Mouse (Mus musculus) limb, embryonic 14.5 days (tissue): ENCODE results near the gene Adcy9. TPM values are rescaled to one million over a fixed set of nuclear protein-coding genes. Genes with fewer than 3 reads are reported as not detected.
A peak's percentile ranks its signal among the peaks of the same experiment; 100 is the strongest.

Experiments used
- ATAC-seq: fragments of 200-750 bp; cut with Nextera tagmentation; 2 replicates; pipeline ENCODE4 v1.8.0; 2017; ENCODE audit warnings: low read depth, moderate number of reproducible peaks, moderate TSS enrichment; ENCODE audit not compliant: low FRiP score
- DNase-seq: peaks from one replicate; pipeline ENCODE4 v3.0.0-alpha.2; 2015; ENCODE audit warnings: low spot score
- H3K27ac ChIP-seq: fragments of 300-500 bp; sonication (generic); replicated peaks from 2 replicates; pipeline ENCODE4 v1.5.1; 2014; ENCODE audit warnings: low read depth, mild to moderate bottlenecking, low read length, moderate library complexity, mixed read lengths
- H3K27me3 ChIP-seq: fragments of 300-500 bp; sonication (generic); 2 replicates; pipeline ENCODE4 v1.6.1; 2014; ENCODE audit warnings: low read length, mixed read lengths; ENCODE audit not compliant: control insufficient read depth, insufficient read depth
- H3K36me3 ChIP-seq: fragments of 300-500 bp; sonication (generic); 2 replicates; pipeline ENCODE4 v1.6.1; 2014; ENCODE audit warnings: mild to moderate bottlenecking, low read length, moderate library complexity, mixed read lengths; ENCODE audit not compliant: control insufficient read depth, insufficient read depth
- H3K4me1 ChIP-seq: fragments of 300-500 bp; sonication (generic); 2 replicates; pipeline ENCODE4 v1.6.1; 2014; ENCODE audit warnings: antibody characterized with exemption, low read length, mixed read lengths; ENCODE audit not compliant: control insufficient read depth, insufficient read depth
- H3K4me2 ChIP-seq: fragments of 300-500 bp; sonication (generic); replicated peaks from 2 replicates; pipeline ENCODE4 v1.6.1; 2014; ENCODE audit warnings: low read depth, mild to moderate bottlenecking, low read length, moderate library complexity; ENCODE audit not compliant: severe bottlenecking
- H3K4me3 ChIP-seq: fragments of 300-500 bp; sonication (generic); replicated peaks from 2 replicates; pipeline ENCODE4 v1.5.1; 2014; ENCODE audit warnings: low read length
- H3K9ac ChIP-seq: fragments of 300-500 bp; sonication (generic); 2 replicates; pipeline ENCODE4 v1.6.1; 2014; ENCODE audit warnings: mild to moderate bottlenecking, low read depth, low read length, moderate library complexity; ENCODE audit not compliant: severe bottlenecking
- H3K9me3 ChIP-seq: fragments of 300-500 bp; sonication (generic); 2 replicates; pipeline ENCODE4 v1.6.1; 2016; ENCODE audit warnings: low read length; ENCODE audit not compliant: control insufficient read depth
- POLR2A ChIP-seq: fragments of 200-500 bp; IDR thresholded peaks from 2 replicates; pipeline ENCODE4 v1.8.0; 2012; ENCODE audit warnings: inconsistent platforms, mild to moderate bottlenecking, moderate library complexity, borderline replicate concordance; ENCODE audit not compliant: insufficient read depth, insufficient read length; ENCODE audit errors: extremely low read depth
- WGBS: fragments of 180-500 bp; shearing (Covaris S2); extraction: QIAGEN DNeasy Blood & Tissue Kit; methylation state at CpG from one replicate; pipeline ENCODE4 v1.1.7; 2014; 5-methylcytosine and 5-hydroxymethylcytosine counted together
- polyA plus RNA-seq, 2 experiments: library from polyadenylated mRNA; depleted of rRNA in 1 of 2; stranded (reverse) in 1 of 2; unstranded in 1 of 2; fragments of >200 nt; fragmentation: Nextera tagmentation in 1 of 2; extraction: Ambion mirVana in 1 of 2; gene quantifications; 2 replicates each; pipeline versions ENCODE4 v1.2.1 to v1.2.3; 2012 to 2014

Gene Adcy9
- polyA plus RNA-seq, 2 experiments: 2.4 to 3.2 TPM

DNA sequence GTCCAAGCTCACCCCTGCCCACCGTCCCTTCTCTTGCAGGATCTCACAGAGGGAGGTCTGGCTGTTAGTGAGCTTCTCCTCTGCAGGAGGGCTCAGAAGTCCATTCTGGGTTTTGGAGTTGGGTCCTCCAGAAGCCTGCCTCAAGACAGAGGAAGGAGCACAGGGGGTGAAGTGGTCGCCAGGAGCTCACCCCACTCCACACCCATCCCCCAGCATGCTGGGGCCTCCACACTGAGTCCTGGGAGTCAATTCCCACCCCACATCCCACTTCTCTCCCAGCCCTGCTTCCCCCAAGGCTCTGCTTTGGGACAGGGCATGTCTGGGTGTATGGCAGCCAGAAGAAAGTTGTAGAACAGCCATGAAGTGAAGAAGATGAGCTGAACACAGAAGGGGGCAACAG, 108.7 kb downstream of the Adcy9 start:
- no peak overlapping the region for H3K4me3 ChIP-seq
- H3K9me3 ChIP-seq: no peaks in the 10 kb centered on the region
- no peak overlapping the region for H3K9ac ChIP-seq
- WGBS: 43% methylated on average over 2 of the region's 2 CpGs
- H3K4me2 ChIP-seq: no peak overlapping the region
- H3K27me3 ChIP-seq: no peaks in the 10 kb centered on the region
- no peaks in the 10 kb centered on the region for H3K4me1 ChIP-seq
- no peak for ATAC-seq
- H3K27ac ChIP-seq: no peak overlapping the region
- no peaks in the 10 kb centered on the region for H3K36me3 ChIP-seq
- DNase-seq: no peak
- no peak for TF ChIP-seq POLR2A

DNA sequence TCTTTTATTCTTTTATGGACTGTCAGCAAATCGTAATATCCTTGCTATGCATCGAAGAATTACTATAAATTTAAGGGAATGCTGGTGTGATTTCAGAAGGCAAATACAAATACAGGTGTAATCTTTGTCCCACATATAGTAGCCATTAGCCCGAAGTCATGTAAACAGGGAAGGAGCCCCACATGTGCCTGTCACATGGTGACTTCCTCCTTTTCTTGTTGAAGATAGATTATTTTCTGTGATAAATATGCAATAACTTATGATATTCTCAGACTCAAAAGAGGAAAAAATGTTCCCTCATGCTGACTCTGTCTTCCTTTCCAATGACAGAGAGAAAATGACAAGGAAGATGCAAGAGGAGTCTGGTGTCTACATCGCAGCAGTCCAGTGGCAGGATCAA, 112.5 kb downstream of the Adcy9 start:
- H3K36me3 ChIP-seq: no peaks in the 10 kb centered on the region
- no peaks in the 10 kb centered on the region for H3K9me3 ChIP-seq
- no peak for DNase-seq
- H3K27me3 ChIP-seq: no peaks in the 10 kb centered on the region
- H3K4me3 ChIP-seq: no peak overlapping the region
- no peak for ATAC-seq
- WGBS: 80% methylated on average over 4 of the region's 4 CpGs
- H3K9ac ChIP-seq: no peak overlapping the region
- no peak overlapping the region for H3K4me2 ChIP-seq
- no peak for TF ChIP-seq POLR2A
- no peak overlapping the region for H3K27ac ChIP-seq
- H3K4me1 ChIP-seq: no peaks in the 10 kb centered on the region

DNA sequence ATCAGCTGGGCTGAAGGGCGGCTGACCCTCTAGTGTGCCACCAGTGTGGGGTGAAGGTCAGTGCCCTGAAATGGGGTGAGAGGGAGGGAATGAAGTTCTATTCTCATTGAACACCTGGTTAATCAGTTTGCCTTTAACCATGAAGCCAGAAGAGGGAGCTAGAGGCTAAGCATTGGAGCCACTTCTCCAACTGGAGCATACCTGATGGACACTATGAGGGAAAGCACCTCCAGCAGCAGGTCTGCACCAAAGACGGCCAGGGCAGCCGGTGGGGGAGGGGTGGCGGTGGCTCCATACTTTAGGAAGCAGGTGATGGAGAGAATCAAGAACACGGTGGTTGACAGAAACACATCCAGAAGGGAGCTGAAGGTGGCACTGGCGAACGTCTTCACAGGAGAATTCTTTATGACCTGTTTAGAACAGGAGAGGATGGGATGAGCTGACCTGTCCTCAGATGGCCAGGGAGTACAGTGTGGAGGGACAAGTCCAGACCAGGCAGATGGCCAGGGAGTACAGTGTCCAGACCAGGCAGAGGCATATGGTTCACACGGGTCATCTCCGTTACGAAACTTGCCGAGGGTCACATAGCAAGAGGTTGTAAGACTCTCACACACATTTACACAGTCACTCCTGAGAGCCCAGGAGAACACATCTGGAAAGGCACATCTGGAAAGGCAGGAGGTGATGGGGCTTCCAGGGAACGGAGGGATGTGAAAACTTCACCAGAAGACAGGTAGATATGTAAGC, 115.9 kb downstream of the Adcy9 start:
- 61% methylated on average over 12 of the region's 12 CpGs for WGBS

DNA sequence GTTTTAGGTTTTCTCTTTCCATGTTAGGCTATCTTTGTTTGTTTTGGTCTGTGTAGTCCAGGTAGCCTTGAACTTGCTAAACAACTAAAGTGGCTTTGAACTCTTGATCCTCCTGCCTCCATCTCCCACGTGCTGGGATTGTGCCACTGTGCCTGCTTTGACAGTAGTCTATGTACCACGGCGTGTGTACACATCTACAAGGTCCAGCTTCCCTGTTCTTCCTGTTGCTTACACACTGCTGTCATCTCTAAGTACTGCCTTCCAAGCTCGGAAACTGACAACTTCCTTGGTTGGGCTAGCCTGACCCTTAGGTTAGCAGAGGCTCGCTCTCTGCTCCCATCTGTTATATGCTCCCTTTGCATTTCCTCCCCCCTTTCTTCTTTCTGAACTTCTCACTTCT, 116.7 kb downstream of the Adcy9 start:
- H3K4me2 ChIP-seq: no peak overlapping the region
- no peak for ATAC-seq
- no peak overlapping the region for H3K4me3 ChIP-seq
- WGBS: 84% methylated on average over 5 of the region's 5 CpGs
- no peak for DNase-seq
- TF ChIP-seq POLR2A: no peak
- H3K4me1 ChIP-seq: no peaks in the 10 kb centered on the region
- no peaks in the 10 kb centered on the region for H3K36me3 ChIP-seq
- H3K9me3 ChIP-seq: no peaks in the 10 kb centered on the region
- no peak overlapping the region for H3K9ac ChIP-seq
- H3K27me3 ChIP-seq: no peaks in the 10 kb centered on the region
- H3K27ac ChIP-seq: no peak overlapping the region

More for the DNA sequence above, 115.9 kb downstream of the Adcy9 start:
- H3K4me3 ChIP-seq: no peak overlapping the region
- H3K4me1 ChIP-seq: no peaks in the 10 kb centered on the region
- H3K4me2 ChIP-seq: no peak overlapping the region
- peak; percentile 63 for DNase-seq
- TF ChIP-seq POLR2A: no peak
- no peak overlapping the region for H3K9ac ChIP-seq
- no peaks in the 10 kb centered on the region for H3K27me3 ChIP-seq
- ATAC-seq: no peak
- no peak overlapping the region for H3K27ac ChIP-seq
- no peaks in the 10 kb centered on the region for H3K9me3 ChIP-seq
- H3K36me3 ChIP-seq: no peaks in the 10 kb centered on the region

DNA sequence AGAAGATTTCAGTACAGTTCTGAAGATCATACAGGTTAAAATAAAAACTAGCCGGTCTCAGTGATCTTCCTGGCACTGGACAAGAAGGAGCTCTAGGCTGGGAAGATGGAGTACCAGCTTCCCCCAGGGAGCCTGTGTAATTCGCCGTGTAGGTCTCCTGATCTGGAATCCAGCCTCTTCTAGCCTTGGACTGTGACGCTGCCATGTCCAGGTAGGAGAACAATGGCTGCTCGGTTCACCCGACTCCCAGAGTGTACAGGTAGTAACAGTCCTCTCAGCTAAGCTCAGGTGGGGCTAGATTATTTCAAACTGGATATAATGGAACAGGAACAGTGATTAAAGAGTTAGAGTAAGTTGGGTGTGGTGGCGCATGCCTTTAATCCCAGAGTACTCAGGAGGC, 120.0 kb downstream of the Adcy9 start:
- H3K27ac ChIP-seq: no peak overlapping the region
- H3K36me3 ChIP-seq: no peaks in the 10 kb centered on the region; the same call in 1 of the 2 replicates
- H3K9ac ChIP-seq: no peak overlapping the region
- DNase-seq: no peak
- TF ChIP-seq POLR2A: no peak
- no peaks in the 10 kb centered on the region for H3K9me3 ChIP-seq
- no peak overlapping the region for H3K4me2 ChIP-seq
- H3K4me3 ChIP-seq: no peak overlapping the region
- WGBS: 88% methylated on average over 7 of the region's 7 CpGs
- H3K27me3 ChIP-seq: no peaks in the 10 kb centered on the region
- no peaks in the 10 kb centered on the region for H3K4me1 ChIP-seq
- no peak for ATAC-seq

DNA sequence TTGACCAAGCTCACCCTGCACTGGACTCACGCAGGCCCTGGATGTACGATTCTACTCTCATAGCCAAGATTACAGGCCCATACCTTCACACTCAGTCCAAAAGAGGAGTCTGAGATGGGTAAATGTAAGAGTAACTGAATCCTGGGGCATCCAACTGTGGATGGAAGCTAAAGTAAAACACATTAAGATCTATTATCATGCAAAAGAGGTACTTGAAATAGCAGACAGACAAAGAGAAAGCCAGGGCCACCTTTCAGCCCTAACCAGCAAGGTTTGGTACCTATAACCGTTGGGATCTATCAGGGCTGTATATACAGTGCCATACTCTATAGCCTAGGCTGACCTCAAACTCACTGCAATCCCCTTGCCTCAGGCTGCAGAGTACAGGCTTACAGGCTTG, 127.0 kb downstream of the Adcy9 start:
- H3K4me1 ChIP-seq: no peaks in the 10 kb centered on the region
- 78% methylated on average over 3 of the region's 3 CpGs for WGBS
- no peaks in the 10 kb centered on the region for H3K9me3 ChIP-seq
- no peaks in the 10 kb centered on the region for H3K27me3 ChIP-seq
- no peak overlapping the region for H3K4me2 ChIP-seq
- peaks cover 3% of the 10 kb centered on the region; the same call in 1 of the 2 replicates for H3K36me3 ChIP-seq
- H3K27ac ChIP-seq: no peak overlapping the region
- TF ChIP-seq POLR2A: no peak
- no peak for DNase-seq
- H3K4me3 ChIP-seq: no peak overlapping the region
- no peak overlapping the region for H3K9ac ChIP-seq
- ATAC-seq: no peak
